Mouse (Mus musculus) lung, postnatal 0 days (tissue): Measurements from ENCODE around the gene Ctnna3.
"Not testable (repeated sequence)": the region's sequence is repeated elsewhere in the genome, so short reads cannot be mapped to it uniquely, and the experiment has no call there.

Experiments used
- CTCF ChIP-seq: IDR thresholded peaks from 2 replicates; pipeline ENCODE4 v1.5.1; 2016; ENCODE audit warnings: antibody characterized with exemption, mild to moderate bottlenecking
- EP300 ChIP-seq: IDR thresholded peaks from 2 replicates; pipeline ENCODE4 v1.6.1; 2016; ENCODE audit warnings: antibody characterized with exemption, mild to moderate bottlenecking, control low read depth

DNA sequence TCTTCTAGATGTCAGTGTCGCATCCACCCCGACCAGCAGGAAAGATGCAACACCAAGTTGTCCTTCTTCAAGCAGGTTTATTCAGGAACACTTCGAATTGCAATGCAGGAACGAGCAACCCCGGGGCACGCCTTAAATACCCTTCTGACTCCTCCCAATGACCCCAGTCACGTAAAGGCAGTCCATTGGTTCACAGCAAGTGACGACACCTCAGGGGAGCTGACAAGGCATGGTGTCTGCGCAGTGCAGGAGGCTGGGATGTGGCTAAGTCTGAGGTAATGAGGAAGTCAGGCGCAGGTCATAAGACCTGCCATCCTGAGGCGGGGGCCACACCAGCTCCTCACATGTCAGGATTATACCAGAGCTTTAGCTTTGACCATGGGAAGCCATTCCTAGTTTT lies 1311.8 kb downstream of the Ctnna3 start:
- TF ChIP-seq CTCF, EP300: not testable (repeated sequence)
